Mouse (Mus musculus): ENCODE measurements around the gene A530016L24Rik. TPM values are rescaled to one million over a fixed set of nuclear protein-coding genes. Genes with fewer than 3 reads are reported as not detected.

A530016L24Rik gene
- total and polyA plus RNA-seq, 3 experiments, result 34.7 to 52.9 (median 38.6) TPM

DNA sequence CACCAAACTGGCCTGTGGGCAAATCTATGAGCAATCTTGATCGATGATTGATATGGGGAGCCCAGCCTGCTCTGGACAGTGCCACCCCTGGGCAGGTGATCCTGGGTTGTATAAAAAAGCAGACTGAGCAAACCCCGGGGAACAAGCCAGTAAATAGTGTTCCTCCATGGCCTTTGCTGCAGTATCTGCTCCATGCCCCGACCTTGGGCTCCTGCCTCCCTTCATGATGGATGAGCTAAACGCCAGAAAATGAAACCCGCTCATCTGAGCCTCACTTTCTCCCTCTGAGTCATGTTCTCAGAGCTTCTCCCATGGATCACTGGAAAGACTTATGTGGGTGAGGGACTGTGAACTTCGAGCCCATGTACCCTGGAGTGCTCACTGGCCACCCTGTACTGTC, 17.0 kb downstream of the A530016L24Rik start:
- Histone ChIP-seq H3K4me1 (ENCODE audit: control insufficient read depth, insufficient read depth, low read length) (no peaks in the 10 kb centered on the region), H3K9ac (ENCODE audit: low read depth, low read length) (no peak overlapping the region), H3K36me3 (ENCODE audit: control insufficient read depth, insufficient read depth, low read length) (no peaks in the 10 kb centered on the region), H3K4me3 (no peak overlapping the region), H3K27ac (no peak overlapping the region), H3K79me2 (replicated peaks; ENCODE audit: control insufficient read depth, insufficient read depth, low read length) (no peaks in the 10 kb centered on the region), H3K27me3 (ENCODE audit: control insufficient read depth, insufficient read depth, low read length) (no peaks in the 10 kb centered on the region)
- WGBS, result 78% methylated on average over 6 of the region's 6 CpGs
- no peak for DNase-seq
- TF ChIP-seq CTCF (IDR thresholded peaks at IDR 0.05), result no peak
- no peak for TF ChIP-seq POLR2A (IDR thresholded peaks at IDR 0.05; ENCODE audit: insufficient read depth, low read depth, low read length)
- TF ChIP-seq EP300 (IDR thresholded peaks at IDR 0.05; ENCODE audit: insufficient read depth, low read depth, low read length), result no peak
- intact Hi-C loops (cut with DNase I), result no loop called here

DNA sequence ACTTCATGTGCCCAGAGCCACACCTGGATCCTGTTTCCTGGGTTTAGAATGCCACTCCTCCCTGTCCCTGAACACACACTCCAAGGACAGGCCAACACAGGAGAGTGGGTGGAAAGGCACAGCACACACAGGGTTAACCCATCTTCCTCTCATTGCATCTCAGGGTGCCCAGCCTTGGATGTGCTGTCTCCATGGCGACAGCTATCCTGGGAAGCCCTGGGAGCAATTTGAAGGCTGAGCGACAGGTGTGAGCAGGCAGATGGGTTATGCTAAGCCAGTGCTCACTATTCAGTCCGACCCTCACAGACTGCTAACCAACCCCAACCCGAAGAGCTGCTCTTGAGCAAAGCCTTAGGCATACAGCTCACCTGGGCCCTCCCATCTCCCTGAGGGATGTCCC, 18.0 kb downstream of the A530016L24Rik start:
- Histone ChIP-seq H3K27ac (no peak overlapping the region), H3K9ac (ENCODE audit: low read depth, low read length) (no peak overlapping the region), H3K4me1 (ENCODE audit: control insufficient read depth, insufficient read depth, low read length) (no peaks in the 10 kb centered on the region), H3K4me3 (no peak overlapping the region), H3K27me3 (ENCODE audit: control insufficient read depth, insufficient read depth, low read length) (no peaks in the 10 kb centered on the region), H3K79me2 (replicated peaks; ENCODE audit: control insufficient read depth, insufficient read depth, low read length) (no peaks in the 10 kb centered on the region), H3K36me3 (ENCODE audit: control insufficient read depth, insufficient read depth, low read length) (no peaks in the 10 kb centered on the region)
- TF ChIP-seq CTCF (IDR thresholded peaks at IDR 0.05) (no peak), EP300 (IDR thresholded peaks at IDR 0.05; ENCODE audit: insufficient read depth, low read depth, low read length) (no peak), POLR2A (IDR thresholded peaks at IDR 0.05; ENCODE audit: insufficient read depth, low read depth, low read length) (no peak)
- WGBS, result 75% methylated on average over 4 of the region's 4 CpGs
- no peak for DNase-seq
- intact Hi-C loops (cut with DNase I), result no loop called here

DNA sequence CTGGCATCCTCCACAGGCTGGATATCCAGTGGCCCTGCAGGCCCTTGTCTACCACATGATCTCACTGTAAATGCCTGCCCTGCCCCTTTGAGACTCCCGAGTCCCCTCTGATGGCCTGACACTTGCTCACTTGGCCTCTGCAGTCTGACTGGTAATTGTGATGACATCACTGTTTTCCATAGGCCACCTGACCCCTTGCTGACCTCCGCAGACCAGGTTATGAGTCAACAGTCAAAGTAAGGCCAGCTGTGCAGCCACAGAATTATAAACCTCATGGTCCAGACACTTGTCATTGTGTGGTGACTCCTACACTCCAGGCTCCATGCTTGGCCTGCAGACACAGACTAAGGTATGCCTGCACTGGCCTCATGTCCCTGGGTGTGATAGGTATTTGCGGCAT, 18.7 kb downstream of the A530016L24Rik start:
- Histone ChIP-seq H3K4me1 (ENCODE audit: control insufficient read depth, insufficient read depth, low read length) (no peaks in the 10 kb centered on the region), H3K9ac (ENCODE audit: low read depth, low read length) (no peak overlapping the region), H3K27me3 (ENCODE audit: control insufficient read depth, insufficient read depth, low read length) (no peaks in the 10 kb centered on the region), H3K27ac (no peak overlapping the region), H3K36me3 (ENCODE audit: control insufficient read depth, insufficient read depth, low read length) (no peaks in the 10 kb centered on the region), H3K4me3 (no peak overlapping the region), H3K79me2 (replicated peaks; ENCODE audit: control insufficient read depth, insufficient read depth, low read length) (no peaks in the 10 kb centered on the region)
- TF ChIP-seq POLR2A (IDR thresholded peaks at IDR 0.05; ENCODE audit: insufficient read depth, low read depth, low read length) (no peak), CTCF (IDR thresholded peaks at IDR 0.05) (no peak), EP300 (IDR thresholded peaks at IDR 0.05; ENCODE audit: insufficient read depth, low read depth, low read length) (no peak)
- WGBS, result 63% methylated on average over 3 of the region's 3 CpGs
- DNase-seq, result no peak
- intact Hi-C loops (cut with DNase I), result no loop called here

DNA sequence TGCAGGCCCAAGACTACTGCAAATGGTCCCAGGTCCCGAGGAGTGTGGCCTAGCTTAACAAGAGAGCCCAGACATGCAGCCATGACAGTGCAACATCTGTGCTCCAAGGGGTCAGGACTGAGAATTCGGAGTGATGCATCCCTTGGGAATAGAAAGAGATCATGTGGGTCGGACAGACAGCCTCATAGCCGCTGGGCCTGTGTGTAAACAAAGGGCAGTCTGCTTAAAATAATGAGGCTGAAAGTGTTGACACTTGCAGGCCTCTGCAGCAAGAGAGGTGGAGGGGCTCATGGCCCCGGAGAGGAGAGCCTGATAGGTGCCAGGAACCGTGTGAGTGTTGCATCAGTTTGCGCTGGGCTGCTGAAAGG, 21.1 kb downstream of the A530016L24Rik start:
- Histone ChIP-seq H3K27me3 (ENCODE audit: control insufficient read depth, insufficient read depth, low read length) (no peaks in the 10 kb centered on the region), H3K36me3 (ENCODE audit: control insufficient read depth, insufficient read depth, low read length) (no peaks in the 10 kb centered on the region), H3K79me2 (replicated peaks; ENCODE audit: control insufficient read depth, insufficient read depth, low read length) (no peaks in the 10 kb centered on the region), H3K4me1 (ENCODE audit: control insufficient read depth, insufficient read depth, low read length) (no peaks in the 10 kb centered on the region), H3K27ac (no peak overlapping the region), H3K9ac (ENCODE audit: low read depth, low read length) (no peak overlapping the region), H3K4me3 (no peak overlapping the region)
- intact Hi-C loops (cut with DNase I), result no loop called here
- 14% methylated on average over 7 of the region's 7 CpGs for WGBS
- no peak for TF ChIP-seq CTCF (IDR thresholded peaks at IDR 0.05)
- TF ChIP-seq POLR2A (IDR thresholded peaks at IDR 0.05; ENCODE audit: insufficient read depth, low read depth, low read length), result no peak
- no peak for TF ChIP-seq EP300 (IDR thresholded peaks at IDR 0.05; ENCODE audit: insufficient read depth, low read depth, low read length)
- no peak for DNase-seq

DNA sequence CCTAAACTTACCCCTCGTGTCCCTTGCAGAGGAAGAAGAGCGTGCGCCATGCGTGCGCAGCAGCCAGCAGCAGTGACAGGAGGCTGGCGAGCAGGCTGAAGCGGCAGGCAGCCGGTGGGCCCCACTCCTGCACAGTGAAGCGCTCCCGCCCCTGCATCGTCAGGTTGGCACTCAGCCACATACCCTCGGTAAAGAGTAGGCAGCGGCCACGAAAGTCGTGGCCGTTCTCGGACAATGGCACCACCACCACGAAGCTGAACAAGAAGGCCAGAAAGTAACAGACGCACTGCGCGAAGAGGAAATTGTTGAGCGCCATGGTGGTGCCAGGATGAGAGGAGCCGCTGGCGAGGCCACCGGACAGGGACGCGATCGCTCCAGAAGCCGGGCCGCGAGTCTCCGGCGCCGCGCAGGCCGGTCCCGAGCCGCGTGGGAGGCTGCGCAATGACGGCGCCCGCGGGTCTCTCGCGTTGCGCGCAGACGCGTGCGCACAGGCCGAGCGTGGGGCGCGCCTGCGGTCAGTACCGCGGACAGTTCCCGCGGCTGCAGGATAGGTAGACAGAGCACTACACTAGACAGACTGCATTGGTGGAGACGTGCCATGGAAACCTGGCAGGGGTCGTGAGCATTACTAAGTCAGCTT, 21.6 kb downstream of the A530016L24Rik start:
- Histone ChIP-seq H3K79me2 (replicated peaks; ENCODE audit: control insufficient read depth, insufficient read depth, low read length) (no peaks in the 10 kb centered on the region), H3K4me1 (ENCODE audit: control insufficient read depth, insufficient read depth, low read length) (no peaks in the 10 kb centered on the region), H3K9ac (ENCODE audit: low read depth, low read length) (no peak overlapping the region), H3K4me3 (no peak overlapping the region), H3K27ac (no peak overlapping the region), H3K36me3 (ENCODE audit: control insufficient read depth, insufficient read depth, low read length) (no peaks in the 10 kb centered on the region), H3K27me3 (ENCODE audit: control insufficient read depth, insufficient read depth, low read length) (no peaks in the 10 kb centered on the region)
- TF ChIP-seq EP300 (IDR thresholded peaks at IDR 0.05; ENCODE audit: insufficient read depth, low read depth, low read length) (no peak), CTCF (IDR thresholded peaks at IDR 0.05) (no peak), POLR2A (IDR thresholded peaks at IDR 0.05; ENCODE audit: insufficient read depth, low read depth, low read length) (no peak)
- WGBS, result 4% methylated on average over 62 of the region's 62 CpGs
- intact Hi-C loops (cut with DNase I), result no loop called here
- no peak for DNase-seq

DNA sequence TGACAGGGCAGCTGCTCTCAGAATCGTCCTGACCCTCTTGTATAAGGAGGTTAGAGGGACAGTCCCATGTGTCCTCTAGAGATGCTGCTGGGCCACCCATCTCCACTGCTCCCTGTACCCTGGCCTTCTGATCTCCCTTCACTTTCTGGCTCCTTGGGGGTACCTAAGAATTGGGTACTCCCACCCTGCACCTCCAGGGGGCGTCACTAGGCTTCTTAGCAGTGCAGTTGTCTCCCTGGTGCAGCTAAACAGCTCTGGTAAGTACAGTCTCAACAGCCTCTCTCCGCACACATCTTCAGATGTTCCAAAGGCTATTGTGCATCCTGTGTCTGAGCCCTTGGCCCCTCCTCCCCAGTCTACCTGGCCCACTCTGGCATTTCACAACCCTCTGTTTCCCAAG, 25.6 kb downstream of the A530016L24Rik start:
- no peak overlapping the region for H3K9ac ChIP-seq (ENCODE audit: low read depth, low read length)
- DNase-seq, result no peak
- peaks cover 11% of the 10 kb centered on the region for H3K4me1 ChIP-seq (ENCODE audit: control insufficient read depth, insufficient read depth, low read length)
- H3K36me3 ChIP-seq (ENCODE audit: control insufficient read depth, insufficient read depth, low read length), result no peaks in the 10 kb centered on the region
- H3K4me3 ChIP-seq, result no peak overlapping the region
- 51% methylated on average over 3 of the region's 3 CpGs for WGBS
- no peaks in the 10 kb centered on the region for H3K27me3 ChIP-seq (ENCODE audit: control insufficient read depth, insufficient read depth, low read length)
- H3K27ac ChIP-seq, result no peak overlapping the region
- intact Hi-C loops (cut with DNase I), result no loop called here
- 0 out of 2 replicates have a peak, but pooled peaks have one; percentile 11 for TF ChIP-seq CTCF (IDR thresholded peaks at IDR 0.05)
- no peak for TF ChIP-seq POLR2A (IDR thresholded peaks at IDR 0.05; ENCODE audit: insufficient read depth, low read depth, low read length)
- no peaks in the 10 kb centered on the region for H3K79me2 ChIP-seq (replicated peaks; ENCODE audit: control insufficient read depth, insufficient read depth, low read length)

Data from heart, adult 2 months (tissue).